Mouse (Mus musculus): ENCODE results near the gene Fcor.

Fcor gene

DNA sequence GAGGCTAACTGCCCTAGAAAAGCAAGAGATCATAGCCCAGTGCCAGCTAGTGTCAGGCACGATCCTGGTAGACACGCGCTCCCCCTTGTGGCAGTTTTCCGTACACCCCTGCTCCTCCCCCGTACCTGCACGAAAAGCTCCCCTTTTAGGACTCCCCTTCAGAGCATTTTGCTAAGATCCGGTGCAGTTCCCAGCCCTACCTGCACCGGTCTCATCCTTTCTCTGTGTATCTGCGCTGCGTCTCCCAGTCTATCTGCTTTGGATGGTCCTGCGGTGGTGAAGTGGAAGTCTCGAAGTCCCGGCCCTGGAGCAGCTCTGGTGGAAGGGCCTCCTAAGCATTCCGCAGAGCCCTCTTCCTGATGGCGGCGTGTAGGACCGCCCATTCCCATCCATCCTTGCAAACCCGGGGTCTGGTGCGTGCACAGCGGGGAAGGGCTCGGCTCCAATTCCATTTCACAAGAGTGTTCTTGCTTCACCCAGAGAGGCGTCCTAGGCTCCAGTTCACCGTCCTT lies at the start of gene Fcor:
Fcor (minus strand) TSS at position 383 of the 512 bp plus-strand sequence.
- DNase-seq, result peak; percentile 85

DNA sequence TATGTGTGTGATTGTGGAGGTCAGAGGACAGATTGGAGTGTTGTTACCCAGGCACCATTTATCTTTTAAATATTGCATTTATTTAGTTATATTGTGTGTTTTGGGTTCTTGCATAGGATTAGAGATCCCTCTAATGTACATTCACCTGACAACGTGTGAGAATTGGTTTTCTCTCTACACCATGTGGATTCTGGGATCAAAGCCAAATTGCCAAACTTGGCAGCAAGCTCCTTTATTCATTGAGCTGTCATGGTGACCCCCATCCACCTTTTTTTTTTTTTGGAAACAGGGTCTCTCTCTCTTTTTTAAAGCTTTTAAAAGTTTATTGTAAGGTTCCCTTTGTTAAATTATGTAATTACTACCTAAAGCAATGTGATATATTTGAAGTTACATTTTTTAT lies 48.9 kb upstream of the Fcor start:
- DNase-seq, result no peak

DNA sequence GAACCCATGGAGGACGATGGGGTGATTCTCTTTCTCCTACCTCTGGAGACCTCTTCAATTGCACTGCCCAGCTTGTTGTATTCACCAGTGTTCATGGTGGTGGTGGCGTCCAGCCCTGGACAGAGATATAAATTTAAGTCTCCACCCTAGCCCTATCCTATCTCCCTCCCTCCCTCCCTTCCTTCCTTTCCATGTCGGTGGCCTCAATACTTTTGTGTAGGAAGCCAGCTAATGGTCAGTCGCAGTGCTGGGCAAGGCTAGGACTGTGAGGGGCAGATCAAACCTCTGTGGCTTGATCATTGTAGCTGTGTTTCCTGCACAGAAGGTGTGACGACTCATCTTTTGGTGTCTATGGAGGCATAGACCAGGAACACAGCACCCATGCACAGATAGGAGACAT lies 48.4 kb upstream of the Fcor start, which contains the start of gene Clec4g:
Clec4g (minus strand) TSS at position 101 of the 400 bp plus-strand sequence.
- no peak for DNase-seq

DNA sequence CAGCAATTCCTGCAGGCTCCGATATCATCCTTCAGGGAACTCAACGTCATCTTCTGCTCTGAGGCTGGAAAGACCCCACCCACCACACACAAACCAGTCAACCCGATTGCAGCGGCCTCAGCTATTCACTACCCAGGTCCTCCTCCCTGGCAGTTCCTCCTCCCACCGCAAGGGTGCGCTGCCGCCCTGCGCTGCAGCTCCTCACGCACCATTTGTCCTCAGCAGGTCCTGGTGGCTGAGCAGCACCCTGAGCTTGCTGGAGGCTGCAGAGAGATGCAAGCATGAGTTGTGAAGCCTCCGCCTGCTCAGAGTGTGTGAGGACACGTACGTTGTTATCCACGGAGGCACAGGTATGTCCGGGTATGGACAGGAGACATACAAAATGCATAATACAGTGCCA lies 46.4 kb upstream of the Fcor start:
- DNase-seq, result peak; percentile 61

DNA sequence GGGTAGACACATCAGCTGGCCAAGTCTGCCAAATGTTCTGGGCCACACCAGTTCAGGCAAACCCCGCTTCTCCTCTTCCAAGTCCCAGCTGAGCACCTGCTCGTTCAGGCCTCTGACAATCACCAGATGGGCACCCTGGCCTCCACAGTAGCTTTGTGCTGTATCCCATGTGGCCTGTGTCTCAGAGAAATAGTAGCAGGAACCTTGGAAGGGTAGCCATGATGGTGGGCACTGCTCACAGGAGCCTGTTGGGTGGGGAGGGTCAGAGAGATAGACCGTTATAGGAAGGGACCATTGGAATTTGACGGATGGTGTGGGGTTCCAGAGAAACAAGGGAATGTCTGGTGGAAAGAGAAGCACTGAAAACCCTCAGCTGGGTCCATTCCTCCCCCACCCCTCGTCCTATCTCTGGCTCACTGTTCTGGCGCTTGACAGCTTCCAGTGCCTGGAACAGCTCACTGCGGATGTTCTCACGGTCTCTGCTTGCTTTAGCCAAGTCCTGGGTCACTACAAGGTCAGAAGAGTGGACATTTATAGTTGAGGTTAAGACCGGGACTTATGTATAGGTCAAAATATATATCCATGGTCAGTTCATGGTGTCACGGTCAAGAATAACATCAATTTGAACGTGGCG lies 45.3 kb upstream of the Fcor start:
- no peak for DNase-seq

DNA sequence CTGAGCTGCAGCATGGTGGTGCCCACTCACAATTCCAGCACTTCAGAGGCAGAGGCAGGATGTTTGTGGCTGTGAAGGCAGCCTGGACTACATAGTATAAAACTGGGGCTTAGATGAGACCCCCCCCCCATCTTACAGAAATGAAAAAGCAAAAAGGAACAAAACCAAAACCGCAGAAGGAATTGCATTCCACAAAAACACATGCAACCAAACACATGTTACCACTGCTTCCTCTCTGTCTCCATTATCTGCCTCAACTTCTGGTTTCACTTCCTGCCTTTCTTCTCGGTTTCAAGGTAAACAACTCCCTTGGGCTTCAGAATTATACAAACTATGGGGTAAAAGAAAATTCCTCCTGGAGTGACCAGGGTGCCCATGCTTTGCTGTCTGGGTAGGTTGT lies 39.5 kb upstream of the Fcor start:
- DNase-seq, result no peak

DNA sequence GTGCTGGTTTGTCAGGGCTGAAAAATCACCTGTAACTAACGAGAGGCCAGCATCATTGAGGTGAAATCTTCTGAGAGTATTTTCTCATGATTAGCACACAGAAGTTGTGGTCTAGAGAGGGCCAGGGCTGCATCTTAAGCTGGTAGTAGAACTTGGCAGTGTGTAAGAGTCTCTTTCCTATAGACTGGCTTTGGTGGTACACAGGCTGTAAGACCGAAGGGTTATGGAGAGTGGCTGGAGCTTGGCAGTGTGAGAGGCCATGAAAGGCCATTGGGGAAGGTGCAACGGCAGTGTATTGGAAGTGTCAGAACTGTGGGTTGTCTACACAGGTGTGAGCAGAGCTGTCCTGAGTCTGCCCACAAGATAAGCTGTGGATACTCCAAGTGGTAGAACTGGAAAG lies 38.1 kb upstream of the Fcor start:
- DNase-seq, result no peak

DNA sequence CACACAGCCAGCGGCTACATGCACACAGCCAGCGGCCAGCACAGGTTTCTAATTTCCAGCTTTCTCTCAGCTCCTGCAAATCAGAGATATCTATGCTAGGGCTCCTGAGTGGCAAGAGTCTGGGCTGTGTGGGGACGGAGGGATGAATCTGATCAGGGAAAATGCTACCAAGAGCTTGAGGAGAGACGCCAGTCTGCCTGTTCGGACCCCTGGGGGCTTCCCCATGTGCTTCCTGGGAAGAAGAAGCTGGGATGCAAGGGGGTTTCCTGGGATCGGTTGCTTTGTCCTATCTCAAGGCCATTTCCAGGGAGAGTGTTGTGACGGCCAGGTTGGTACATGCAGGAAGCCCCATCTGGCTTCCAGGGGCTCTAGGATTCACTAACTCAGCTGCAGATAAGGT lies 35.4 kb upstream of the Fcor start:
- DNase-seq, result no peak

DNA sequence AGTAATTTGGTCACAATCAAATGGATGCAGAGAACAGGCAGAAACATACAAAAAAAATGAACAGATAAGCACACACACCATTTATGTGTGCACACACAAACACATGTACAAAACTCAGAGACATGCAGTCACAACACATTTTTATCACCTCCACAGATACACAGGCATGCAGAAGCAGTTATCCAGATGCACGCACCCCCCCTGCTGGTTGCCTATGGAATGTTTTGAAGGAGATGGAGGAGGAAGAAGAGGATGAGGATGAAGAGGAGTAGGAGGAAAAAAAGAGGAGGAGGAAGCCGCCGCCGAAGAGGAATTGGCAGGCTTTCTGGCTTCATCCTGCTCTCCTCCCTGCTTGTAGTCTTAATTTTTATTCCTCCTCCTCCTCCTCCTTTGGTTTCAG lies 33.5 kb upstream of the Fcor start:
- DNase-seq, result no peak

DNA sequence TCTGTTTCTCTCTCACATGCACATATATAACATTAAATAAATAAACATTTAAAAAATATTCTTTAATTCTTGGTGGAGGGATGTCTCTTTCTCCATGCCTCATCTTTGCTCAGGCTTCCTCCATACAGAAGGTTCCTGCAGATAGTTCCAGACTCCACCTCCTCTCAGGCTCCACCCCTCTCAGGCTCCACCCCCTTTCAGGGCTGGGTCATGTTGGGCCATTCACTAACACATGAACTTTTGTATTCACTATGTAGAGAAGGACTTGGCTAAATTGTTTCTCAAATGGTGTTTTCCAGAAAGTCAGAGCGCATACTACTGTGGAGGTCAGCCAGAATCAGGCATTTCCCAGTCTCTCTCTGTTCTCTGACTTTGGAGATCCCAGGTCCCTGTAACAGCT lies 29.3 kb upstream of the Fcor start:
- DNase-seq, result no peak

DNA sequence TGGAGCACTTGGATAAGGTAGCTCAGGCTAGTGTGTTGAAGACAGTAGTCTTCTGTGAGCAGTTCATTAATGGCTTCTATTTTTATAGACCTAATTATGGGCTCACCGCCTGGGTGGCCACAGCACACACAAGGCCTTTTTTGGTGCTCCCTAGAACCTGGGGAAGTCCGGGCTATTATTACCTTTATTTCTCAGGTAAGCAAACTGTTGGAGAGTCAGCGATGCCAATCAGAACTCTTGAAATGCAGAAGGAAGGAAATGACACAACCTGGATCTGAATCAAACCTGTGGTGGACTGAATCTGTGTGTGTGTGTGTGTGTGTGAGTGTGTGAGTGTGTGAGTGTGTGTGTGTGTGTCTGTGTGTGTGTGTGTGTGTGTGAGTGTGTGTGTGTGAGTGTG lies 22.0 kb upstream of the Fcor start, which contains the start of gene Fcer2a:
Fcer2a (minus strand) TSS at position 55 of the 400 bp plus-strand sequence.
- no peak for DNase-seq

DNA sequence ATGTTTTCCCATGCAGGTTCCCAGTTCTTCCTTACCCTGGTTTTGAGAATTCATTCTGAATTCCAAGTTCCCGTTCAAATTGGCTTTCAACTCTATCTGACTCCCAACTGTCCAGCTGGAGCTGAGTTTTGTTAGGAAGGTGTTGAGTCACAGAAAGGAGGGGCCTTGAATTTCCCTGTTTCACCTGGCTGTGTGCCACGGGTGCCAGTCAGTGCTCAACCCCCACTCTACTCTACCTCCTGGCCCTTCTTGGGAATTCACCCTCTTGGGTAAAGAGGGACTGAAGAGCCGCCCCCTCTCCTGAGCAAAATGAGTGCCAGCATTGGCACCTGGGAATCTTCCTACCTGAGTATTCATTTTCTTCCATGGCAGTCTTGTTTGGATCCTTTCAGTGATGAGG lies 18.6 kb upstream of the Fcor start:
- no peak for DNase-seq

DNA sequence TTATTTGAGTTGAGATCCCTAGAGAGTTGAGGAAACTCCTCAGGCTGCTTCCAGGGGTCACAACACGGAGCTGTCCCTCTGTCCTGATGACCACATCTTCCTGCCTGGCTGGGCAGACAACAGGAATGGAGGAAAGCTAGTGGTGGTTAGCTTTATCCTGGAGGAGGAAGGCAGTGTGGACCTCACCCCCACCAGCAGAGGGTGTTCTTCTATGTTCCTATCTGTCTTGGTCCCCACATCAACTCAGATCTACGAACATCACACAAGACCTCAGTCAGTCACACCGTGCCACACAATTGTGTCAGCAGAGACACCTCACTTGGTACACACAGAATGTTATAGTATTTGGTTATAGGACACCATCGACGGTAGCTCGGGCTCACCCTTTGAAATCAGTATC lies 15.4 kb upstream of the Fcor start:
- no peak for DNase-seq

DNA sequence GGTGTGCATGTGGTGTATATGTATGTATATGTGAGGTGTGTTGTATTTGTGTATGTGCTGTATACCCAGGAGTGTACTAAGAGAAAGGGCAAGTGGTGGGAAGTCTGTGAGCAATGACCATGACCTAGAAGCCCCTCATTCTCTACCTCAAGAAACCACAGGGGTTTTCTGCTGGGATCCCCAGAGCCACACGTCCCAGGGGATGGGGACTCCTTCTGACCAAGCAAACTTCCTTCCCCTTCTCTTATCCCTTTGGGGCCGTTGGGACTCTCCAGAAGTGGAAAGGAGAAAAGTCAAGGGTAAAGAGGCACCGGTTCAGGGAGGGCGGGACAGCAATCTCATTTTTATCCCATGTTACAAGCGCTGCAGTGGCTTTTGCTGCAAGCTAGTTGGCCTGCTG lies 13.3 kb upstream of the Fcor start:
- no peak for DNase-seq

DNA sequence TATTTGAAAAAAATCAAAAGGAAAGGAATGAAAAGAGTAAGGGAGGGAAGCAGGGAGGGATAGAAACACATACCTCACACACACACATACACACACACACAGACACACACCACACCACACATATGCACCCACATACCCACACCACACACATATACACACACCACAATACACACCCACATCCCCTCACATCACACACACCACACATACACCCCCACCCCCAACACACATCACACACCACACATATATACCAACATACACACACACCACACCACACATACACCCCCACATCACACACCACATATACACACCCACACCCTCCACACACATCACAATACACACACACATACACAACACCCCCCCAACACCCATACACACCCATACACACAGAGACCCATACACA lies 12.4 kb upstream of the Fcor start:
- DNase-seq, result no peak

DNA sequence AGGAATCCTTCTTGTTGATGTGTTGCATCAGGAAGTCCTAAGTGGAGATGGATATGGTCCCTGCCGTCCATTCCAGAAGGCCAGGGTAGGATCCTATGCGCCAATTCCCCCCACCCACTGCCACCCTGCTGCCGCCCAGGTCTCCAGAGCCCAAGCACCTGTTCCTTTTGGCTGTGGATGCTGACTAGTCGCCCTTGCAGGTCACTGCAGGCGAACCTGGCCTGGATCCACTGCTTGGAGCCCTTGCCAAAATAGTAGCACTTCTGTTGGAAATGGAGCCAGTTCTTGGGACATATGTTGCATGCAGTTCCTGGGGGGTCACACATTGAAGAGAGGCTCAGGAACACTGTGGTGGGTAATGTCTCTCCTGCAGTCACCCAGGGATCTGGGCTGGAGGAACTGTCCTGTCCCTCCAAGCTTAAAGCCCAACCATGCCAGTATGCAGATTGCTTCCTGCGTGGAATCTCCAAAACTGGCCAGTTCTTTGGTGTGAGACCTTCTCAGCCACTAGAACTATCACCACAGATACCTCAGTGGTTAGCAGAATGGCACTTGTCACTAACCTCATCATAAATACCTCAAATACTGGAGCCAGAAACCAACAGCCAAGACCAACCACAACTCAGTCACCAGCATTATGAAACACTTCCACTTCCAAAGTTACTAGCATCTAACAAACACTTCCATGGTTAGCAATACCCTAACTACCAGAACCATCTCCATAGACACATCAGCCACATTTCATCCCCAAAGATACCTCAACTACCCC lies 11.4 kb upstream of the Fcor start:
- DNase-seq, result no peak

DNA sequence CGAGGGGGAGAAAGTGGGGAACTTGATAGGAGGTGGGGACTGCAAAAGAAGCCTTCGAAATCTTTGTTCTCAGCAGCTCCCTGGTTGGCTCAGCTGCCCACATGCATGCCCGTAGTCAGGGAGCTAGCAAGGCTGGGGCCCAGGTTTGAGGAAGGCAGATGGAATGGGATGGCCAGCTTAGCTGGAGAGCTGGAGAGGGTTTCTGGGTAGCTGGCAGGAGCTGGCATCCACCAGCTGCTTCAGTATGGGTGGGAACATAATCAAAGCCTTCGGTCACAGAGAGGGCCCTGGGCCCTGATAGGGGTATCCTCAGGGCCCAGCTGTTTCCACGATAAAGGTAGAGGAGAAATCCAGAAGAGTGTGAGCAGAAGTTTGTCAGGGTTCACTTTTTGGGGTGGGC lies 10.3 kb upstream of the Fcor start:
- no peak for DNase-seq

DNA sequence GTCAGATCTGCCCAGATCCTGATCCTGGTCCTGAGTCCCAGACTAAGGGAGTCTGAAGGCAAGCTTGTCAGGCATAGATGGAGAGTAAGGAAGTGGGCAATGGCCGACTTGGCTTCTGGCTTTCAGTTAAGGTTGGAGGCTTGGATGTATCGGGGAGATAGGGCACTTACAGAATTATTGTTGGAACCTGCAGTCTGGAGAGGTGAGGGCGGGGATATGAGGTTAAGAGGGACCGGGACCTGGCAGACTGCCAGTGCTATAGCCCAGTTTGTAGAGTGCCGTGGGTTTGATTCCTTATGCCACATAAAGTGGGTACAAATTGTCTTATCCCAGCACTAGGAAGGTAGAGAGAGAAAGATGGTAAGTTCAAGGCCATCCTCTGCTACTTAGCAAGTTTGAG lies 7.5 kb upstream of the Fcor start:
- no peak for DNase-seq

DNA sequence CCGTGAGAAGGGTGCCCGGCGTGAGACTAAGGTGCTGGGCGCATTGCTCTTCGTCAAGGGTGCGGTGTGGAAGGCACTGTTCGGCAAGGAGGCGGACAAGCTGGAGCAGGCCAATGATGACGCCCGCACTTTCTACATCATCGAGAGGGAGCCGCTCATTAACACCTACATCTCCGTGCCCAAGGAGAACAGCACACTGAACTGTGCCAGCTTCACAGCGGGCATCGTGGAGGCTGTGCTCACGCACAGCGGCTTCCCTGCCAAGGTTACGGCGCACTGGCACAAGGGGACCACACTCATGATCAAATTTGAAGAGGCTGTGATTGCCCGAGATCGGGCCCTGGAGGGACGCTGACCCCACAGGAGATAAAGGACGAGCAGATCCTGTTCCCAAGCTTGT lies 7.1 kb upstream of the Fcor start:
- DNase-seq, result no peak

DNA sequence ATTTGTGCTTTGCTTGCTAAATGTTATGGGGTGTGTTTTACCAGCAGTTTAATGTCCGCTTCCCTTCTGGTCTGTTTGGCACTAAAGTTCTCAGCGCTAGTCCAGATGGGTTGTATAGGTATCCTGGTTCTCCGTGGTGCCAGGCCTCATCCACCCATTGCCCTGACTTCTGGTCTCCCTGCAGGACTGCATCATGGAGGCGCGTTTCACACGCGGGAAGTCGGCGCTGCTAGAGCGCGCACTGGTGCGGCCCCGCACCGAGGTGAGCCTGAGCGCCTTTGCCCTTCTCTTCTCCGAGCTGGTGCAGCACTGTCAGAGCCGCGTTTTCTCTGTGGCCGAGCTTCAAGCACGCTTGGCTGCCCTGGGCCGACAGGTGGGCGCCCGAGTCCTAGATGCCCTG lies 6.7 kb upstream of the Fcor start:
- no peak for DNase-seq

DNA sequence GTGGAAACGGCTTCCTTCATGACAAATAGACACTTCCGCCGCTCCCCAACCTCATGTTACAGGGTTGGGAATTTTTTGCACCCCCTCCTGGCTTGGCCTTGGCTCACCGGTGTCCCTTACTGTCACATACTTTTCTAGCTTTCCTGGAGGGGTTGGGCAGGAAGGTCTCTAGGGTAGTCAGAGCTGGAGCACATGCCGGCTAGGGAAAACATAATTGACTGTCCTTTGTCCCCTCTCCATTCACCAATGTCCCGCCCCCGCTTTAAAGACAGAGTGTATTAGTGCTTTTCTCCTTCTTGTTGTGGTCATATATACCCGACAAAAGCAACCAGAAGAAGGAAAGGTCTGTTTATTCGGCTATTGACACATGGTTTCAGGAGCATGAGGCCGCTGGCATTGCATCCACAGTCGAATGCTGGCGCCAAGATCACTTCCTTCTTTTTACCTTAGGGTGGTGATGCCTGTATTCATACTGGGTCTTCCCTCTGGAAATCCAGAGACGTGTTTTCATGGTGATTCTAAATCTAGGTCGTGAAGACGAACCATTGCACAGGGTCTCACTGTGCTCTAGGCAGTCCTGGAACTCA lies 4.9 kb upstream of the Fcor start:
- DNase-seq, result no peak

DNA sequence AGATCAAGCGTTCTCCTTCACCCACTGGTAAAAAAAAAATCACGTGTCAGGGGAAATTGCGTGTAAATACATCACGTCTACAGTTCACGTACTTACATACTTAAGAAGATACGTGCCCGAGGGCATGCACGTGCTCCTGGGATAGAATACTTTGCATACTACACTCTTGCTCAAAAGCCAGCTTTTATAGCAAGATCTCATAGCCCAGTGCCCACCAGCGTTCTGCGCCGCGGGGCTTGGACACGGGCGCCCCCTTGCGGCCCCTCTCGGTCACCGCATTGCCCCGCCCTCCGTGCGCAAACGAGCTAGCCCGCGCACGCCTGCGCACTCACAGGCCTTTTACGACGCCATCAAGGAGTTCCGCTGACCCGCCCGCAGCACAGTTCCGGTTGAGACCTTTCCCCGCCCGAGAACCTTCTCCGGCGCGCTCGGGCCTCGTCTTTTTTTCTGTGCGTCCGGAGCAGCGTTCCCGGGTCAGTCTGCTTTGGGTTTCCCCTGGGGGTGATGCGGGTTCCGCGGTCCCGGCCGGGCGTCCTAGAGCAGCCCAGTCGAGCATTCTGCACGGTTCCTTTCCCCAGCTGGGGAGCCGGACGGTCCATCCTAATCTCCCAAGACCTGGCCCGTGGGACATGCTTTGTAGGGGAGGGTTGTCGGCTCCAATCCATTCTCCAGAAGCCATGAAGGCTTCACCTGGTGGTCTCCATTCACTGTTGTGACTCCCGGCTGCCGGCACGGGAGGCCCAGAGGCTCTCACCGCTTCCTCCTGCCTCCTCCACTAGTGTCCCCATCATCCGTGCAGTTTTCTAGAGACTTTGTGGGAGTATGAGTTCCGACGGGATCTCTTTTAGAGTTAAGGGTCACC lies 4.2 kb upstream of the Fcor start, which contains the start of gene Trappc5:
Trappc5 (plus strand) TSS at position 169 of the 862 bp plus-strand sequence.
- DNase-seq, result peak; percentile 96

DNA sequence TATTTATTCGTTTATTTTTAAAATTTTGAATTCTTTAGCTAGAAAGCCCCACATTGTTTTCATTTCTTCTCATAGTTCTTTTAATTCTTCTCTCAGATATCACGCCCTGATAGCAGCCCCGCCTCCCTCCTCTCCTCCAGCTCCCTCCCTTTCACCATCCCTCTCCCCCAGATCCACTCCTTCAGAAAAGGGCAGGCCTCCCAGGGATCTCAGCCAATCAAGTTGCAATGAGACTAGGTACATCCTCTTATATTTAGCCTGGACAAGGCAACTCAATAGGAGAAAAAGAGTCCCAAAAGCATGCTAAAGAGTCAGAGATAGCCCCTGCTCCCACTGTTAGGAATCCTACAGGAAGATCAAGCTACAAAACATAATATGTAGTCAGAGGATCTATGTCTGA lies 2.5 kb upstream of the Fcor start:
- no peak for DNase-seq
